Mouse (Mus musculus): ENCODE results near the gene Itpr2.

GRCm38 (mm10) chr6:146229519-146229918 lies 272.5 kb downstream of the Itpr2 start:
- no peak for TF ChIP-seq FLI1 (IDR thresholded peaks at IDR 0.05; ENCODE audit: low read length)
- no peak for TF ChIP-seq GATA1 (IDR thresholded peaks at IDR 0.05; ENCODE audit: borderline replicate concordance, low read length)

Measured in megakaryocyte, embryonic 14.5 days (primary cell).